Mouse (Mus musculus) heart, embryonic 10.5 days (tissue): ENCODE measurements at regions not wholly inside any gene's neighbourhood (a gene's known extent, or its start where the extent isn't known, plus 50 kb on each side); places are given as distances from the start of the nearest gene placed in this dataset.

ENCODE experiments used
- DNase-seq: peaks from one replicate; pipeline ENCODE4 v3.0.0-alpha.2; 2017; ENCODE audit warnings: low spot score
- H3K27ac ChIP-seq: fragments of 300-500 bp; sonication (generic); 2 replicates; pipeline ENCODE4 v1.5.1; 2016; ENCODE audit warnings: mild to moderate bottlenecking
- H3K27me3 ChIP-seq: fragments of 300-500 bp; sonication (generic); 2 replicates; pipeline ENCODE4 v1.6.1; 2016; ENCODE audit warnings: mild to moderate bottlenecking; ENCODE audit not compliant: poor library complexity, insufficient read depth, severe bottlenecking
- H3K36me3 ChIP-seq: fragments of 300-500 bp; sonication (generic); 2 replicates; pipeline ENCODE4 v1.6.1; 2016; ENCODE audit warnings: mild to moderate bottlenecking, moderate library complexity
- H3K4me1 ChIP-seq: fragments of 300-500 bp; sonication (generic); 2 replicates; pipeline ENCODE4 v1.6.1; 2016; ENCODE audit warnings: mild to moderate bottlenecking
- H3K4me3 ChIP-seq: fragments of 300-500 bp; sonication (generic); 2 replicates; pipeline ENCODE4 v1.5.1; 2016; ENCODE audit warnings: mild to moderate bottlenecking, moderate library complexity
- H3K9me3 ChIP-seq: fragments of 300-500 bp; sonication (generic); 2 replicates; pipeline ENCODE4 v1.6.1; 2016; ENCODE audit warnings: mild to moderate bottlenecking, moderate library complexity
- WGBS: fragments of 180-500 bp; shearing (Covaris S2); methylation state at CpG from one replicate; pipeline ENCODE4 v1.1.7; 2016; 5-methylcytosine and 5-hydroxymethylcytosine counted together

GRCm38 (mm10) chr7:70565034-70565433 is 198.5 kb upstream of the Nr2f2 start:
- H3K4me1 ChIP-seq = no peaks in the 10 kb centered on the region
- 61% methylated on average over 1 of the region's 1 CpGs for WGBS
- H3K36me3 ChIP-seq = no peaks in the 10 kb centered on the region
- no peaks in the 10 kb centered on the region for H3K9me3 ChIP-seq
- H3K4me3 ChIP-seq = no peak overlapping the region
- no peaks in the 10 kb centered on the region for H3K27me3 ChIP-seq
- DNase-seq = no peak
- H3K27ac ChIP-seq = no peak overlapping the region

DNA sequence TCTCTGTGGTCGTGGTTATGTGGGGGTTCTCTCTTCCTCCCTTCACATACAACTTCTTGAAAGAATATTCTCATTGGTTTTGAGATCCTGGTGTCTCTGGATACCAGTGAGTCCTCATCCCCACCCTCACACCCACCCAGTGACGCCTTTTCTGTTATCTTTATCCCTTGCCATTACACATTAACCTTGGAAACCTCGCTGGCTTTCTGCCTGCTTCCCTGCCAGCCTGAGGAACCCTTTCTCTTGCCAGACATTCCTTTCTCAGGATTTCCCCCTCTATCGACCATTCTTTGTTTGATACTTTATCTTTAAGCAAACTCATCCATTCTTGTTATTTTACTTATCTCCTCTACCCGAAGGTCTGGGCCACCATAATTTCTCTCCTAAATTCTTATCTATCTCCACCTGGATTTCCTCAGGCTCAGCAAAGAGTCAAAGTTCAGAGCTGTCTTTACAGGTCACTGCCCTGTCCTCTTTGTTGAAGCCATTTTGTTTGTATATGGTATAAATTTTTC is 182.5 kb upstream of the Nr2f2 start:
- Histone ChIP-seq H3K27ac (no peak overlapping the region), H3K36me3 (no peaks in the 10 kb centered on the region), H3K4me3 (no peak overlapping the region), H3K27me3 (no peaks in the 10 kb centered on the region), H3K9me3 (no peaks in the 10 kb centered on the region), H3K4me1 (no peaks in the 10 kb centered on the region)
- DNase-seq = no peak
- WGBS = 30% methylated on average over 5 of the region's 5 CpGs

DNA sequence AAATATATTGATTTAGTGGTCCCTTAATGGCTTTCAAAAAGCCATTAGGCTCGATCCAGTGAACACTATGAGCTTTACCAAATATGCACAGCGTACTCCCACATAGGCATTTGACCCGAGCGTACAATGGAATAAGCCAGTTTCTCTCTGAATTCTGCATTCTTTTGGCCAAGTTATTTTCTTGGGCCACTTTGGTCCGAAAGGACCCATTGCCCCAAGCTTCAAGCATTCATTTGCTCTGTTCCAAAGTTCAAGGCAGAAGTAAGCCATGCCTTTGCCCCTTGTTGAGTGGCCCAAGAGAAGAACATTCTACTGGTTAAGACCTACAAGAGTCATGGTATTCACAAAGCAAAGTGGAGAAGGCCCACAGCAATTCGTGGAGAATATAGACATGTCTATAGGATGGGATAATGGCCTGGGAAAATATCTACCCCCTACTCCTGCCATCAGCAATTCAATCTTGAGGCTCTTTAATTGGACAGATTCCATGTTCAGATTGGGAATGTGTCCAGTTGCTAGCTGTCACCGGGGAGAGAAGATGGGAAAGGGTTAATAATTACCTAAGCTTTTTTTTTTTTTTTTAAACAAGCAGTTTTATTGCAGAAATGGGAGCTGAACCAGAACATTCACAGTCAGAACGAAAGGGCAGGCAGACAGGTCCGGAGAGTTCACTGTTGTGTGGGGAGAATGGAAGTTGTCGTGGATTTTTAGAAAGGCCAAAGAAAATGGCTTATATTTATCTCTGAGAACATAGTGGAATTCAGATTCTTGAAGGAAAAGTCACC is 175.5 kb upstream of the Nr2f2 start:
- 83% methylated on average over 10 of the region's 10 CpGs for WGBS
- no peak overlapping the region for H3K4me3 ChIP-seq
- no peak overlapping the region for H3K27ac ChIP-seq
- no peaks in the 10 kb centered on the region for H3K9me3 ChIP-seq
- no peaks in the 10 kb centered on the region for H3K4me1 ChIP-seq
- no peaks in the 10 kb centered on the region for H3K36me3 ChIP-seq
- DNase-seq = no peak
- no peaks in the 10 kb centered on the region for H3K27me3 ChIP-seq

DNA sequence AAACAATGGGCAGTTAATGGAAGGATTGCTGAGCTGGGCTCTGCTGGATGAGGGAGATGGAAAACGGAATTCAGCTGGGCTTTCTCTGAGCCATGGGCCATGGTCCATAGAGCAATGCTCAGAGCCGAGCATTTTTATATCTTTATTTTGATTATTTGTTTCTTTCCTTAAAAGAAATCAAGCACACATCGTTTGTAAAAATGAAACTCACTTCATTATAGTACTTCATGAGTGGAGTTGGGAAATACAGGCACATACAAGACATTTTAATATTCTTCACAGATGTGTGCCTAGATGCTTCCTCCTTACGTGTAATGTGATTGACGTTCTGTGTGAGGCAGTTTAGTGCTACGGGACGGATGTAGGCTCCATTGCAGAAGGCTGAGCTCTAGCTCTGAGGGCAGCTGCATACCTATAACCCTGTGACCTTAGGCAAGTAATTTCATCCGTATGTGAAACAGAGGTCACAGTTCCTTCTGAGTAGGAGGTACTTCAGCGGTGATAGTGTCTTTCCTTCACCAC is 172.6 kb upstream of the Nr2f2 start:
- no peak for DNase-seq
- WGBS = 73% methylated on average over 9 of the region's 9 CpGs
- no peaks in the 10 kb centered on the region for H3K9me3 ChIP-seq
- H3K27me3 ChIP-seq = no peaks in the 10 kb centered on the region
- no peaks in the 10 kb centered on the region for H3K4me1 ChIP-seq
- H3K27ac ChIP-seq = no peak overlapping the region
- H3K4me3 ChIP-seq = no peak overlapping the region
- no peaks in the 10 kb centered on the region for H3K36me3 ChIP-seq

DNA sequence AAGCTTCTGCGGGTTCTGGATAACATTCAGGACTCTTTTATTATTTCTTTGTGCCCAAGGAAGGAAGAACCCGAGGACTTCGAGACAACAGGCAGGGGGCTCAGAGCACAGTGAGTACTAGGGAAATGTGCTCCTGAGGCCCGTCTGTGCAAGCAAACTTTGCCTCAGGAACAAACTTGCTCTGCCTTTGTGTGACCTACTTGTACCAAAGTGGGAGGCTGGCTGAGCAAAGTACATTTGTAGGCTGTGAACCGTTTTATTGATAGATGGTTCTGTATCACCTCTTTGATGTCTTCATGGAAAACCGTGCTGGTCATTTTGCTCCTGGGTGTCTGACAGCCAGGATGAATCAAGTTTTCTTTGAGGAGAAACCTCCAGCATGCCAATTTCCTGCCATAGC is 169.5 kb upstream of the Nr2f2 start:
- DNase-seq = no peak
- H3K36me3 ChIP-seq = peaks cover 2% of the 10 kb centered on the region; the same call in 1 of the 2 replicates
- no peak overlapping the region for H3K4me3 ChIP-seq
- H3K27ac ChIP-seq = no peak overlapping the region
- H3K27me3 ChIP-seq = no peaks in the 10 kb centered on the region
- 73% methylated on average over 6 of the region's 6 CpGs for WGBS
- no peaks in the 10 kb centered on the region for H3K4me1 ChIP-seq
- H3K9me3 ChIP-seq = 0 out of 2 replicates have a peak, but pooled peaks cover under 1% of the 10 kb centered on the region

DNA sequence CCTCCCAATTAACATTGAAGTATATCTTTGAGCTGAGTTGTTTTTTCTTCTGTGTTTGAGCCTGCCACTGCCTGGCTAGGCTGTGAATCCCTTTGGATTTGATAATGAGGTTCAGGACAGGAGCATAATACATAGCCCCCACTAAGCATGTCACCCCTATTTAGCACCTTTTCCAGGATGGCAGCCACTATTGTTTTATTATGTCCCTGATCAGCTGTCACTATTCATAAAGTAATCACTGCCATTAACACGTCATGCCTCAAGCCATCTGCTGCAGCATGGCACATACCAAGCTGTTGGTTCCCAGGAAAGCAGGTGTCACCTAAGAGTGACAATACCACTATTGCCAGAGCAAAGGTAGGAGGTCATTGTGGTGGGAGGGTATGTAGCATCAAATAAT is 167.0 kb upstream of the Nr2f2 start:
- no peak for DNase-seq
- no peaks in the 10 kb centered on the region for H3K27me3 ChIP-seq
- H3K27ac ChIP-seq = no peak overlapping the region
- 85% methylated on average over 1 of the region's 1 CpGs for WGBS
- H3K9me3 ChIP-seq = 0 out of 2 replicates have a peak, but pooled peaks cover 2% of the 10 kb centered on the region
- H3K4me3 ChIP-seq = no peak overlapping the region
- peaks cover 4% of the 10 kb centered on the region; the same call in 1 of the 2 replicates for H3K36me3 ChIP-seq
- H3K4me1 ChIP-seq = no peaks in the 10 kb centered on the region

DNA sequence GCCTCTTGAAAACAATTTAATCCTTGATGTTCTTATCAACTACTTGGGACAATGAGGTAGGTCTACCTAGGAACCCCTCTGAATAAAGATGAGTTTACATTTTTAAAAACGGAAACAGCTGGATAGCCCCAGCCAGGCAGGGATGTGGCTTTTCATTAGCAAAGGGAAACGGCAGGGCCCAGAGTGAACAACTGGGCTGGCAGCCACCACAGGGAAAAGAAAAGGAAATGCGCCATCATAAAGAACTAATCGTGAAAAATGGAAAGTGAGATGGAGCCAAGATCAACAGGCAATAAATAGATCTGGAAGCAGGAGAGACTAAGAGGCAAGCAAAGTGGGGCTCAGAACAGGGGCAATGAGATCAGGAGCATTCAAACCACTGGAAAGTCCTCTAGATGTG is 161.4 kb upstream of the Nr2f2 start:
- H3K36me3 ChIP-seq = peaks cover 4% of the 10 kb centered on the region; the same call in 1 of the 2 replicates
- H3K4me3 ChIP-seq = no peak overlapping the region
- H3K9me3 ChIP-seq = 0 out of 2 replicates have a peak, but pooled peaks cover 2% of the 10 kb centered on the region
- H3K27me3 ChIP-seq = no peaks in the 10 kb centered on the region
- no peaks in the 10 kb centered on the region for H3K4me1 ChIP-seq
- H3K27ac ChIP-seq = no peak overlapping the region
- DNase-seq = no peak
- WGBS = 80% methylated on average over 4 of the region's 4 CpGs

GRCm38 (mm10) chr7:70525372-70525771 is 158.8 kb upstream of the Nr2f2 start:
- DNase-seq = no peak
- no peak overlapping the region for H3K27ac ChIP-seq
- no peaks in the 10 kb centered on the region for H3K9me3 ChIP-seq
- 0 out of 2 replicates have a peak, but pooled peaks cover 5% of the 10 kb centered on the region for H3K4me1 ChIP-seq
- H3K4me3 ChIP-seq = no peak overlapping the region
- no peaks in the 10 kb centered on the region for H3K36me3 ChIP-seq
- no peaks in the 10 kb centered on the region for H3K27me3 ChIP-seq
- 84% methylated on average over 2 of the region's 2 CpGs for WGBS

- Histone ChIP-seq H3K9me3 (no peaks in the 10 kb centered on the region), H3K36me3 (no peaks in the 10 kb centered on the region), H3K27me3 (no peaks in the 10 kb centered on the region), H3K27ac (no peak overlapping the region), H3K4me3 (no peak overlapping the region), H3K4me1 (0 out of 2 replicates have a peak, but pooled peaks cover 5% of the 10 kb centered on the region)
- WGBS = 91% methylated on average over 9 of the region's 9 CpGs
- no peak for DNase-seq
These were observed 158.2 kb upstream of the Nr2f2 start for GRCm38 (mm10) chr7:70524744-70525143.

- DNase-seq = no peak
- no peaks in the 10 kb centered on the region for H3K9me3 ChIP-seq
- 0 out of 2 replicates have a peak, but pooled peaks cover 5% of the 10 kb centered on the region for H3K4me1 ChIP-seq
- no peaks in the 10 kb centered on the region for H3K36me3 ChIP-seq
- H3K27ac ChIP-seq = no peak overlapping the region
- 86% methylated on average over 4 of the region's 4 CpGs for WGBS
- H3K27me3 ChIP-seq = no peaks in the 10 kb centered on the region
- H3K4me3 ChIP-seq = no peak overlapping the region
These were observed 157.7 kb upstream of the Nr2f2 start for GRCm38 (mm10) chr7:70524251-70524650.

- no peak for DNase-seq
- Histone ChIP-seq H3K36me3 (no peaks in the 10 kb centered on the region), H3K27me3 (peaks cover 24% of the 10 kb centered on the region), H3K4me1 (peaks cover 32% of the 10 kb centered on the region), H3K27ac (no peak overlapping the region; the same call in 1 of the 2 replicates), H3K9me3 (no peaks in the 10 kb centered on the region), H3K4me3 (no peak overlapping the region)
- WGBS = 52% methylated on average over 3 of the region's 3 CpGs
These were observed 150.2 kb upstream of the Nr2f2 start for GRCm38 (mm10) chr7:70516741-70517140.

- Histone ChIP-seq H3K4me3 (no peak overlapping the region), H3K4me1 (peaks cover 27% of the 10 kb centered on the region), H3K36me3 (no peaks in the 10 kb centered on the region), H3K27me3 (peaks cover 24% of the 10 kb centered on the region), H3K9me3 (no peaks in the 10 kb centered on the region), H3K27ac (0 out of 2 replicates have a peak overlapping the region, but pooled peaks have one; percentile 16)
- no peak for DNase-seq
- WGBS = 23% methylated on average over 8 of the region's 8 CpGs
These were observed 148.9 kb upstream of the Nr2f2 start for GRCm38 (mm10) chr7:70515341-70515851.

- DNase-seq = no peak
- Histone ChIP-seq H3K9me3 (no peaks in the 10 kb centered on the region), H3K4me3 (no peak overlapping the region), H3K4me1 (peaks cover 27% of the 10 kb centered on the region), H3K36me3 (no peaks in the 10 kb centered on the region), H3K27ac (0 out of 2 replicates have a peak overlapping the region, but pooled peaks have one; percentile 16), H3K27me3 (peaks cover 24% of the 10 kb centered on the region)
- WGBS = 9% methylated on average over 6 of the region's 6 CpGs
These were observed 148.1 kb upstream of the Nr2f2 start for GRCm38 (mm10) chr7:70514666-70515065.
